Mouse (Mus musculus) monocyte, adult 5-6 weeks (primary cell): Measurements from ENCODE around the gene Fam120a. TPM values are rescaled to one million over a fixed set of nuclear protein-coding genes. Genes with fewer than 3 reads are reported as not detected.
A peak's percentile ranks its signal among the peaks of the same experiment; 100 is the strongest.

Source experiments
- ATAC-seq: fragments of 153-309, 156-312 bp; replicated peaks from 2 replicates; pipeline ENCODE4 v1.8.0; 2017; ENCODE audit warnings: mild to moderate bottlenecking; ENCODE audit not compliant: low TSS enrichment, insufficient number of reproducible peaks, severe bottlenecking, poor library complexity, low FRiP score
- total RNA-seq: library from RNA; stranded (forward); fragments of 200-1000, 200-491, 200-594 nt; gene quantifications from 3 replicates; pipeline ENCODE4 v1.2.3, GENCODE M21; 2017

Fam120a gene
- total RNA-seq, 1 experiment from 2014 or later: 69.3 TPM

- no peak for ATAC-seq
Observed at GRCm38 (mm10) chr13:48968750-48969088, 902 bp upstream of the Fam120a start.

GRCm38 (mm10) chr13:48966851-48967821 is 681 bp downstream of the Fam120a start:
- ATAC-seq: no peak

- ATAC-seq: peak; percentile 53
Observed at GRCm38 (mm10) chr13:48965559-48966525, 2.0 kb downstream of the Fam120a start.

GRCm38 (mm10) chr13:48964850-48965249 is 3.0 kb downstream of the Fam120a start:
- no peak for ATAC-seq

GRCm38 (mm10) chr13:48963111-48963510 is 4.7 kb downstream of the Fam120a start:
- ATAC-seq: no peak

GRCm38 (mm10) chr13:48962519-48962918 is 5.3 kb downstream of the Fam120a start:
- ATAC-seq: peak; percentile 64

- ATAC-seq: no peak
Observed at GRCm38 (mm10) chr13:48958608-48959007, 9.2 kb downstream of the Fam120a start.

GRCm38 (mm10) chr13:48954825-48955224 is 13.0 kb downstream of the Fam120a start:
- ATAC-seq: 0 out of 2 replicates have a peak, but pooled peaks have one; percentile 22

- ATAC-seq: no peak
Observed at GRCm38 (mm10) chr13:48950600-48951241, 17.1 kb downstream of the Fam120a start.

GRCm38 (mm10) chr13:48948951-48949350 is 18.9 kb downstream of the Fam120a start:
- no peak for ATAC-seq

- no peak for ATAC-seq
Observed at GRCm38 (mm10) chr13:48944571-48944970, 23.2 kb downstream of the Fam120a start.

GRCm38 (mm10) chr13:48942471-48942870 is 25.3 kb downstream of the Fam120a start:
- no peak for ATAC-seq

- ATAC-seq: no peak
Observed at GRCm38 (mm10) chr13:48941773-48942172, 26.0 kb downstream of the Fam120a start.

GRCm38 (mm10) chr13:48934597-48934996 is 33.2 kb downstream of the Fam120a start:
- ATAC-seq: no peak

GRCm38 (mm10) chr13:48932692-48933091 is 35.1 kb downstream of the Fam120a start:
- no peak for ATAC-seq

GRCm38 (mm10) chr13:48931687-48932086 is 36.1 kb downstream of the Fam120a start:
- ATAC-seq: no peak

GRCm38 (mm10) chr13:48931232-48931631 is 36.6 kb downstream of the Fam120a start:
- ATAC-seq: no peak

GRCm38 (mm10) chr13:48929535-48930110 is 38.2 kb downstream of the Fam120a start:
- no peak for ATAC-seq
